Mouse (Mus musculus) adrenal gland, postnatal 4 days (tissue): Measurements from ENCODE around the gene Gal3st3. TPM values are rescaled to one million over a fixed set of nuclear protein-coding genes. Genes with fewer than 3 reads are reported as not detected.
"Not testable (repeated sequence)": the region's sequence is repeated elsewhere in the genome, so short reads cannot be mapped to it uniquely, and the experiment has no call there.

Source experiments
- DNase-seq, 2 experiments: peaks; one replicate each; pipeline ENCODE4 v3.0.0; 2021 to 2022; ENCODE audit warnings: low spot score in 2 of 2, mixed read lengths in 2 of 2
- total RNA-seq, 2 experiments: library from RNA; stranded (reverse); gene quantifications; 2 replicates each; pipeline ENCODE4 v1.2.3; 2021

The Gal3st3 gene
- total RNA-seq, 2 experiments from 2014 or later, result 0.45 to 0.67 TPM

DNA sequence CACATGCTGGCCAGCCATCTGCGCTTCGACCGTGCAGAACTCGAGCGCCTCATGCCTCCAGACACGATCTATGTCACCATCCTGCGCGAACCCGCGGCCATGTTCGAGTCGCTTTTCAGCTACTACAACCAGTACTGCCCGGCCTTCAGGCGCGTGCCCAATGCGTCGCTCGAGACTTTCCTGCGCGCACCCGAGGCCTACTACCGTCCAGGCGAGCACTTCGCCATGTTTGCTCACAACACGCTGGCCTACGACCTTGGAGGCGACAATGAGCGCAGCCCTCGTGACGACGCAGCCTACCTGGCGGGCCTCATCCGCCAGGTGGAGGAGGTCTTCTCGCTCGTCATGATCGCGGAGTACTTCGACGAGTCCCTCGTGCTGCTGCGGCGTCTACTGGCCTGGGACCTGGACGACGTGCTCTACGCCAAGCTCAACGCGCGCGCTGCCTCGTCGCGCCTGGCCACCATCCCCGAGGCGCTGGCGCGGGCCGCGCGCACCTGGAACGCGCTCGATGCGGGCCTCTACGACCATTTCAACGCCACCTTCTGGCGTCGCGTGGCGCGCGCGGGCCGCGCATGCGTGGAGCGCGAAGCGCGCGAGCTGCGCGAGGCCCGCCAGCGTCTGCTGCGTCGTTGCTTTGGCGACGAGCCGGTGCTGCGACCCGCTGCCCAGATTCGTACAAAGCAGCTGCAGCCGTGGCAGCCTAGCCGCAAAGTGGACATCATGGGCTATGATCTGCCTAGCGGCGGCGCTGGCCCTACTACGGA is 9.0 kb downstream of the Gal3st3 start:
- DNase-seq, result no peak

GRCm38 (mm10) chr19:5309025-5309424 is 10.9 kb downstream of the Gal3st3 start:
- DNase-seq, result no peak

- DNase-seq, result no peak
These were observed 15.1 kb downstream of the Gal3st3 start for GRCm38 (mm10) chr19:5313189-5313588.

DNA sequence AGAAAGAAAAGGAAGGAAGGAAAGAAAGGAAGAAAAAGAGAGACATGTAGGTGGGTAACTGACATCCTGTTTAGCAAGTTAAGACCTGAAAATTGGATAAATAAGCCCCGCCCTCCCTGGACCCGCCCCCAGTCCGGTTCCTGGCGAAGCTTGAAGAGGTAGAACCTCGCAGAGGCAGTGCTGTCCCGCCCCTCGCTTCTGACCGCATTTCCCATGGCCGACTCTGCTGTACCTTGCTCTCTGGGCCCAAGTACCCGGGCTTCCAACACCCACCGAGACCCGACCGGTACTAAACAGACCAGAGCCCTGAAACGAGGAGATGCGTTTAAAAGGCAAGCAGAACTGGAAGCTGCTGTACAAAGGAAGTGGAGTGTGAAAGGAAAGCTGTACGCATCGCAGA is 25.7 kb downstream of the Gal3st3 start:
- DNase-seq, result no peak

- DNase-seq, result no peak
These were observed 29.8 kb downstream of the Gal3st3 start for GRCm38 (mm10) chr19:5327970-5328369.

GRCm38 (mm10) chr19:5334741-5335140 is 36.6 kb downstream of the Gal3st3 start:
- no peak for DNase-seq

GRCm38 (mm10) chr19:5335441-5335840 is 37.3 kb downstream of the Gal3st3 start, which contains the start of gene Catsper1:
Catsper1 (plus strand) TSS chr19:5335741.
- no peak for DNase-seq

GRCm38 (mm10) chr19:5337975-5338374 is 39.8 kb downstream of the Gal3st3 start:
- DNase-seq, result peak; percentile 48 to 53

GRCm38 (mm10) chr19:5341360-5341759 is 43.2 kb downstream of the Gal3st3 start:
- no peak for DNase-seq

DNA sequence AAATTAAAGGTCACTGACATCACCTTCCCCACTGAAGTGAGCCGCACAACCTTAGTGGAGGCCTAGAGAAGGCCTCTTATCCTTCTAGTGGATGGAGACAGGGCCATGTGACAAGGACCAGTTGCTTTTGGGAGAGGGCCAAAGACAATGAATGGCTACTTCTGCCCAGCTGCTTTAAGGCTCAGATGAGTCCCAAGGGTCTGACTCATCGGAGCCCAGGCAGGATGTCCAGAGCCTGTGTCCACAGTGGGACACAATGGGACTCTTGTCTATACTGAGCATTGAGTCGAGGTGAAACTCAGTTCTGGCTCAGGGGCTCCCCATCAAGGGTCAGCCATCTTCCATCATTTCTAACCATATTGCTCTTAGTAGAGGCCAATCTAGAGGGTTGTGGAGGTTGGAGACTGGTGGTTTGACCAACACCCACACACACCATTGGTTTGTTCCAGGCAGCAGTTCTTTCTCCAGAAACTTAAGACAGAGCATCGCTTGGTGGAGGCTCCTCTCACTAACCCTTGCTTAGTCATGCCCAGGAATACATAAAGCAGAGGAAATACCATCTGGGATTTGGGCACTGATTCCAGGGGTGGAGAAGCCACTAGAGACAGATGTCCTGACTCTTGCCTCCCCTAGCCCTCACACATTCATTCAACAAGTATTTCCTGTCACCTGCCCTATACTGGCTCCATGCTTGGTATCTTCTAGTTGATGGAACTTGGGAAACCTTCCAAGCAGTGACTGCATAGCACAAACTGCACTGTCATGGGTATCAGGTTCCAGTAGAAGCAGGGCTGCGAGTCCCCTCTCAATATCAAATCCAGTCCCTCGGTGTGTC is 47.4 kb downstream of the Gal3st3 start:
- no peak for DNase-seq

DNA sequence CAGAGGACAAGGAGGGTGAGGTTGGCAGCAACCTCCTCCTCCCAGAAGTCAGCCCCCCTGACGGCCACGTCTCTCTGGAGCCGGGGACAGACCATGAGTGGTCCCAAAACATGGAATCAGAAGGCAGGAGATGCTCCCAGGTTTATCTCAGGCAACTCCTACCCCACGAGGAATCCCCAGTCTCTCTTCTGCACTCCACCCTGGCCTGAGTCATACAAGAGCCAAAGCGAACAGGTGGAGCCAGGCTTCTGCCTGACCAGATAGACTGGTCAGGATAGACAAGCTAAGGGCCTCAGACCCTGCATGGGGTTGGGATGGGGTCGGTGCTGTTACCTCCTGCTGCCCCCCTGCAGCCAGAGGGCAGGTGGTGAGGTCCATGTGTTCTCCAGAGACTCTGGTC is 49.9 kb downstream of the Gal3st3 start:
- DNase-seq, result no peak

DNA sequence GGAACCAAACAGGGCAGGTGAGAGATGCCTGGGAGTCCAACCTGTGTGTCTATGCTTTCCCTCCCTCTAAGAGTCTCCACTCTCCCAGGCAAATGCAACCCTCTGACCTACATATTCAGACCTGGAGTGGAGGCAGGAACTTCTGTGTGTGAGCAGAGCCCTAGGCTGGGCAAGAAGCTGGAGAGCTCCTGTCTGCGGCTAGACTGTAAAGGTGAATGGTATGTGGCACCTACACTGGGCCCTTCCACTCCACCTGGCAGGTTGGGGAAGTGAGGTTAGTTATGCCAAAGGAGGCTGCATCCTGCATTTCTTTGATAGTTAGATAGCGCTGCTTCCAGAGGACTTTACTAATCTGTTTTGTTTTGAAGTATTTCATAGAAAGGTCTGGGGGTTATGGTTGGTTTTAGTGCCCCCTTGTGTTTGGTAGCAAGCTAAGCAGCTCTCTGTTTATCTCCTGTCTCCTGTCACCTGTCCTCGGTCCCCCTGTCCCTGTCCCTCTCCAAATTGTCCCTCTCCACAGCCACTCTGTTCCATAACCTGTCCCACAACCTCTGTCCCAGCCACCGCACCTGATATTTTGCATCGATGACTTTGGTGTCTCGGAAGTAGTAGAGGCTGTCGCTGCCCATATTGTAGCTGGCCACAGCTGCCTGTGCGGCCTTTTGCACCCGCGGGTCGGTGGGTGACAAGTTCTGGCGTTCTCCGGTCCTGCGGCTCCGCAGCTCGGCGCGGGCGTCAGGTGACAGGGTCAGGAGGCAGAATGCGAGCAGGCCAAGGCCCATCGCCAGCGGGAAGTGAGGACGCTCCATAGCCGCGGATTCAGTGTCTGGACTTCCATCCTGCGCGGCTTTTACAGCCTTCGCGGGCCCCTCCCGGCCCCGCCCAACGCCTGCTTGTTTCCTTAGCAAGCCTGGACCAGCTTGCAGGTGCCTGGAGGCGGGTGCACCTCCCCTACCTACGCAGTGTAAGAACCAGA is 50.7 kb downstream of the Gal3st3 start:
- no peak for DNase-seq

DNA sequence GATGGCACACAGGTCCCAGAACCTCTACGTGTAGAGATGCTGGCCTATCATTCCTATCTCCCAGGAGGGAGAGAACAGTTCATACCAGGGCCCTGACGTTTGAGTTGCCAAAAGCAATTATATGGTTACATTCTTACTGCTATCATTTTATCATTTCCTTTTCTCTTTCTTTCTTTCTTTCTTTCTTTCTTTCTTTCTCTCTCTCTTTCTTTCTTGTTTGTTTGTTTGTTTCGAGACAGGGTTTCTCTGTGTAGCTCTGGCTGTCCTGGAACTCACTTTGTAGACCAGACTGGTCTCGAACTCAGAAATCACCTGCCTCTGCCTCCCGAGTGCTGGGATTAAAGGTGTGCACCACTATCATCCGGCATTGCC is 51.4 kb downstream of the Gal3st3 start, which contains the start of gene Cst6:
Gene Cst6, minus strand, starts transcription at position 73 of the 372 bp plus-strand sequence.
- DNase-seq, result not testable (repeated sequence)

DNA sequence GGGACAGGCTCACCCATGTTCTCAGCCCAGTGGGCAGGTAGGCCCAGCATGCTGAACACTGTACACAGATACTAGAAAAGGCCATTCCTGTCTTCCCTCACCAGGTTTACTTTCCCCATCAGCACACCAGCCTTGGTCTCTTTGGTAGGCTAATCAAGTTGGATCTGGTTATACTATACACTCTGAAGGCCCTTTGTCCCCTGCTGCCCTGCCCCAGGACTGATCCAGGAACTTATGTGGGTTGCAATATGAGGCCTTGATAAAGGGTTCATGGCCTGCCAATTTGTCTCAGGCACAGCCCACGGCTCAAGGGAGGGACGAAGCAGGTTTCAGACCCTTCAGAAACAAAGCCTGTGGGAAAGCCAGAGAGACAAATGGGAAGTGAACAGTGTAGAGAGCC is 55.5 kb downstream of the Gal3st3 start:
- DNase-seq, result no peak

GRCm38 (mm10) chr19:5356080-5356479 is 57.9 kb downstream of the Gal3st3 start:
- no peak for DNase-seq

Other genes starting within 250 kb of the Gal3st3 start
- gene Rin1, start 247.8 kb upstream of the Gal3st3 start, total RNA-seq, result 1 to 10 TPM; 5.1 TPM
- 10 to 100 TPM; 45.8 to 47.6 TPM for gene Cd248, start 230.3 kb upstream of the Gal3st3 start, total RNA-seq
- gene Tmem151a, start 212.8 kb upstream of the Gal3st3 start, total RNA-seq, result 1 to 10 TPM; 3.8 to 4.9 TPM
- gene Yif1a, start 209.8 kb upstream of the Gal3st3 start, total RNA-seq, result 10 to 100 TPM; 68.4 to 72.5 TPM
- 10 to 100 TPM; 11.4 to 15.2 TPM for gene Cnih2, start 199.8 kb upstream of the Gal3st3 start, total RNA-seq
- gene Rab1b, start 191.3 kb upstream of the Gal3st3 start, total RNA-seq, result 100 to 1,000 TPM; 168 to 173 TPM
- gene Klc2, start 179.8 kb upstream of the Gal3st3 start, total RNA-seq, result 10 to 100 TPM; 39.5 to 45.3 TPM
- gene Pacs1, start 25.2 kb upstream of the Gal3st3 start, total RNA-seq, result 10 to 100 TPM; 35.0 to 39.4 TPM
- 100 to 1,000 TPM; 210 to 224 TPM for gene Sf3b2, start 2.9 kb upstream of the Gal3st3 start, total RNA-seq
- gene Catsper1, start 37.4 kb downstream of the Gal3st3 start, total RNA-seq, result not detected
- gene Cst6, start 51.2 kb downstream of the Gal3st3 start, total RNA-seq, result 1 to 10 TPM; 2.6 to 3.4 TPM
- 10 to 100 TPM; 36.5 to 42.2 TPM for gene Eif1ad, start 68.4 kb downstream of the Gal3st3 start, total RNA-seq
- gene Banf1, start 68.8 kb downstream of the Gal3st3 start, total RNA-seq, result 100 to 1,000 TPM; 153 to 164 TPM
- 100 to 1,000 TPM in 1 of 2 experiments, 10 to 100 TPM in 1; 98.7 to 123 TPM for gene Sart1, start 90.4 kb downstream of the Gal3st3 start, total RNA-seq
- not detected for gene Tsga10ip, start 104.2 kb downstream of the Gal3st3 start, total RNA-seq
- gene Drap1, start 126.6 kb downstream of the Gal3st3 start, total RNA-seq, result 100 to 1,000 TPM; 236 to 266 TPM
- 10 to 100 TPM; 55.1 to 56.7 TPM for gene AI837181, start 126.8 kb downstream of the Gal3st3 start, total RNA-seq
- gene Fosl1, start 149.2 kb downstream of the Gal3st3 start, total RNA-seq, result under 1 TPM in 1 of 2 experiments, not detected in 1; 0.20 TPM
- 10 to 100 TPM; 10.4 to 10.6 TPM for gene Ccdc85b, start 159.6 kb downstream of the Gal3st3 start, total RNA-seq
- 100 to 1,000 TPM; 134 to 137 TPM for gene Fibp, start 162.3 kb downstream of the Gal3st3 start, total RNA-seq
- 1 to 10 TPM in 1 of 2 experiments, under 1 TPM in 1; 0.67 to 1.3 TPM for gene Ctsw, start 170.2 kb downstream of the Gal3st3 start, total RNA-seq
- 10 to 100 TPM; 80.0 to 88.0 TPM for gene Efemp2, start 175.6 kb downstream of the Gal3st3 start, total RNA-seq
- 10 to 100 TPM; 24.9 to 29.8 TPM for gene Mus81, start 190.1 kb downstream of the Gal3st3 start, total RNA-seq
- gene Cfl1, start 192.1 kb downstream of the Gal3st3 start, total RNA-seq, result 100 to 1,000 TPM; 789 to 859 TPM
- 1 to 10 TPM; 3.0 to 3.5 TPM for gene 1700020D05Rik, start 205.5 kb downstream of the Gal3st3 start, total RNA-seq
- gene Snx32, start 212.2 kb downstream of the Gal3st3 start, total RNA-seq, result 10 to 100 TPM; 15.1 to 16.0 TPM